Mouse (Mus musculus): Measurements from ENCODE around the gene Tbx20. TPM values are rescaled to one million over a fixed set of nuclear protein-coding genes. Genes with fewer than 3 reads are reported as not detected.

Tbx20 gene
- polyA plus RNA-seq, 1 experiment = not detected

GRCm38 (mm10) chr9:24769611-24770010, 4.5 kb downstream of the Tbx20 start:
- peaks cover 49% of the 10 kb centered on the region for H3K27me3 ChIP-seq (ENCODE audit: control insufficient read depth, insufficient read depth, low read length)
- H3K4me3 ChIP-seq (ENCODE audit: low read depth, low read length) = no peak overlapping the region
- H3K27ac ChIP-seq (ENCODE audit: insufficient read depth, low read depth, low read length) = no peak overlapping the region
- H3K4me1 ChIP-seq (ENCODE audit: control insufficient read depth, insufficient read depth, insufficient read length, low read length) = peaks cover 11% of the 10 kb centered on the region
- H3K36me3 ChIP-seq (ENCODE audit: control insufficient read depth, insufficient read depth, low read length) = no peaks in the 10 kb centered on the region
- TF ChIP-seq POLR2A (IDR thresholded peaks at IDR 0.05; ENCODE audit: low read depth, low read length) (no peak), CTCF (IDR thresholded peaks at IDR 0.05; ENCODE audit: extremely low read depth, insufficient read length, insufficient replicate concordance, low read depth, low read length) (no peak)
- WGBS = 31% methylated on average over 9 of the region's 9 CpGs

- H3K27me3 ChIP-seq (ENCODE audit: control insufficient read depth, insufficient read depth, low read length) = peaks cover 27% of the 10 kb centered on the region
- no peaks in the 10 kb centered on the region for H3K36me3 ChIP-seq (ENCODE audit: control insufficient read depth, insufficient read depth, low read length)
- TF ChIP-seq POLR2A (IDR thresholded peaks at IDR 0.05; ENCODE audit: low read depth, low read length) (no peak), CTCF (IDR thresholded peaks at IDR 0.05; ENCODE audit: extremely low read depth, insufficient read length, insufficient replicate concordance, low read depth, low read length) (no peak)
- H3K27ac ChIP-seq (ENCODE audit: insufficient read depth, low read depth, low read length) = no peak overlapping the region
- WGBS = 55% methylated on average over 3 of the region's 3 CpGs
- H3K4me1 ChIP-seq (ENCODE audit: control insufficient read depth, insufficient read depth, insufficient read length, low read length) = peaks cover 8% of the 10 kb centered on the region
- H3K4me3 ChIP-seq (ENCODE audit: low read depth, low read length) = no peak overlapping the region
Measured at GRCm38 (mm10) chr9:24767056-24767455, 7.0 kb downstream of the Tbx20 start.

GRCm38 (mm10) chr9:24765572-24765971, 8.5 kb downstream of the Tbx20 start:
- H3K27me3 ChIP-seq (ENCODE audit: control insufficient read depth, insufficient read depth, low read length) = peaks cover 14% of the 10 kb centered on the region
- TF ChIP-seq CTCF (IDR thresholded peaks at IDR 0.05; ENCODE audit: extremely low read depth, insufficient read length, insufficient replicate concordance, low read depth, low read length) (no peak), POLR2A (IDR thresholded peaks at IDR 0.05; ENCODE audit: low read depth, low read length) (no peak)
- H3K4me3 ChIP-seq (ENCODE audit: low read depth, low read length) = no peak overlapping the region
- no peak overlapping the region for H3K27ac ChIP-seq (ENCODE audit: insufficient read depth, low read depth, low read length)
- WGBS = 68% methylated on average over 4 of the region's 4 CpGs
- peaks cover 8% of the 10 kb centered on the region for H3K4me1 ChIP-seq (ENCODE audit: control insufficient read depth, insufficient read depth, insufficient read length, low read length)
- no peaks in the 10 kb centered on the region for H3K36me3 ChIP-seq (ENCODE audit: control insufficient read depth, insufficient read depth, low read length)

- peaks cover 2% of the 10 kb centered on the region; the same call in 1 of the 2 replicates for H3K4me1 ChIP-seq (ENCODE audit: control insufficient read depth, insufficient read depth, insufficient read length, low read length)
- no peak for TF ChIP-seq POLR2A (IDR thresholded peaks at IDR 0.05; ENCODE audit: low read depth, low read length)
- TF ChIP-seq CTCF (IDR thresholded peaks at IDR 0.05; ENCODE audit: extremely low read depth, insufficient read length, insufficient replicate concordance, low read depth, low read length) = peak; percentile 55; the same call in 1 of the 2 replicates
- 35% methylated on average over 4 of the region's 4 CpGs for WGBS
- H3K27me3 ChIP-seq (ENCODE audit: control insufficient read depth, insufficient read depth, low read length) = no peaks in the 10 kb centered on the region; the same call in 1 of the 2 replicates
- no peaks in the 10 kb centered on the region for H3K36me3 ChIP-seq (ENCODE audit: control insufficient read depth, insufficient read depth, low read length)
- H3K4me3 ChIP-seq (ENCODE audit: low read depth, low read length) = no peak overlapping the region
- H3K27ac ChIP-seq (ENCODE audit: insufficient read depth, low read depth, low read length) = no peak overlapping the region
Measured at GRCm38 (mm10) chr9:24760461-24760860, 13.6 kb downstream of the Tbx20 start.

GRCm38 (mm10) chr9:24744958-24745357, 29.1 kb downstream of the Tbx20 start:
- Histone ChIP-seq H3K27me3 (ENCODE audit: control insufficient read depth, insufficient read depth, low read length) (peaks cover 2% of the 10 kb centered on the region; the same call in 1 of the 2 replicates), H3K27ac (ENCODE audit: insufficient read depth, low read depth, low read length) (no peak overlapping the region), H3K36me3 (ENCODE audit: control insufficient read depth, insufficient read depth, low read length) (no peaks in the 10 kb centered on the region), H3K4me3 (ENCODE audit: low read depth, low read length) (no peak overlapping the region), H3K4me1 (ENCODE audit: control insufficient read depth, insufficient read depth, insufficient read length, low read length) (no peaks in the 10 kb centered on the region)
- WGBS = 89% methylated on average over 5 of the region's 5 CpGs
- no peak for TF ChIP-seq CTCF (IDR thresholded peaks at IDR 0.05; ENCODE audit: extremely low read depth, insufficient read length, insufficient replicate concordance, low read depth, low read length)
- TF ChIP-seq POLR2A (IDR thresholded peaks at IDR 0.05; ENCODE audit: low read depth, low read length) = no peak

- Histone ChIP-seq H3K36me3 (ENCODE audit: control insufficient read depth, insufficient read depth, low read length) (no peaks in the 10 kb centered on the region), H3K4me1 (ENCODE audit: control insufficient read depth, insufficient read depth, insufficient read length, low read length) (no peaks in the 10 kb centered on the region), H3K27me3 (ENCODE audit: control insufficient read depth, insufficient read depth, low read length) (no peaks in the 10 kb centered on the region), H3K27ac (ENCODE audit: insufficient read depth, low read depth, low read length) (no peak overlapping the region), H3K4me3 (ENCODE audit: low read depth, low read length) (no peak overlapping the region)
- TF ChIP-seq CTCF (IDR thresholded peaks at IDR 0.05; ENCODE audit: extremely low read depth, insufficient read length, insufficient replicate concordance, low read depth, low read length) = no peak
- TF ChIP-seq POLR2A (IDR thresholded peaks at IDR 0.05; ENCODE audit: low read depth, low read length) = no peak
Measured at GRCm38 (mm10) chr9:24701246-24701645, 72.9 kb downstream of the Tbx20 start.

- no peak overlapping the region for H3K4me3 ChIP-seq (ENCODE audit: low read depth, low read length)
Measured at GRCm38 (mm10) chr9:24696405-24696778, 77.7 kb downstream of the Tbx20 start.

More at GRCm38 (mm10) chr9:24696405-24696778, 77.7 kb downstream of the Tbx20 start:
- Histone ChIP-seq H3K4me1 (ENCODE audit: control insufficient read depth, insufficient read depth, insufficient read length, low read length) (peaks cover 4% of the 10 kb centered on the region; the same call in 1 of the 2 replicates), H3K27ac (ENCODE audit: insufficient read depth, low read depth, low read length) (no peak overlapping the region), H3K27me3 (ENCODE audit: control insufficient read depth, insufficient read depth, low read length) (no peaks in the 10 kb centered on the region), H3K36me3 (ENCODE audit: control insufficient read depth, insufficient read depth, low read length) (no peaks in the 10 kb centered on the region)
- WGBS = 16% methylated on average over 9 of the region's 9 CpGs
- TF ChIP-seq CTCF (IDR thresholded peaks at IDR 0.05; ENCODE audit: extremely low read depth, insufficient read length, insufficient replicate concordance, low read depth, low read length) = no peak
- no peak for TF ChIP-seq POLR2A (IDR thresholded peaks at IDR 0.05; ENCODE audit: low read depth, low read length)

Data from small intestine, adult 2 months (tissue).